Mouse (Mus musculus) MEL (cell line): Measurements from ENCODE around the gene Sh3gl2. TPM values are rescaled to one million over a fixed set of nuclear protein-coding genes. Genes with fewer than 3 reads are reported as not detected.

ENCODE experiments used
- DNase-seq: peaks from one replicate; pipeline ENCODE4 v3.0.0; 2011; ENCODE audit warnings: low read depth, low spot score
- H3K27ac ChIP-seq: 2 replicates; pipeline ENCODE4 v1.5.1; 2012; ENCODE audit warnings: low read depth, mild to moderate bottlenecking, control low read depth, low read length, moderate library complexity; ENCODE audit not compliant: control insufficient read depth
- H3K27me3 ChIP-seq, 2 experiments: fragments of 150-350 bp in 1 of 2; sonication (generic) in 1 of 2; 2 replicates each; pipeline ENCODE4 v1.6.1; 2012; ENCODE audit warnings: low read length in 2 of 2, mild to moderate bottlenecking in 2 of 2, improper control_type of control experiment in 1 of 2, moderate library complexity in 1 of 2; ENCODE audit not compliant: insufficient read depth in 2 of 2, control insufficient read depth in 1 of 2
- H3K36me3 ChIP-seq, 2 experiments: 2 replicates each; pipeline ENCODE4 v1.6.1; 2012 to 2014; ENCODE audit warnings: low read length in 2 of 2, improper control_type of control experiment in 1 of 2, inconsistent platforms in 1 of 2, mild to moderate bottlenecking in 1 of 2; ENCODE audit not compliant: insufficient read depth in 2 of 2, control insufficient read depth in 1 of 2
- H3K4me1 ChIP-seq, 2 experiments: fragments of 150-350 bp in 1 of 2; sonication (generic) in 1 of 2; 2 replicates each; pipeline ENCODE4 v1.6.1; 2012; ENCODE audit warnings: low read length in 2 of 2, improper control_type of control experiment in 1 of 2, mild to moderate bottlenecking in 1 of 2; ENCODE audit not compliant: insufficient read depth in 2 of 2, control insufficient read depth in 1 of 2
- H3K4me3 ChIP-seq, 2 experiments: fragments of 150-350 bp in 1 of 2; sonication (generic) in 1 of 2; 2 replicates each; pipeline ENCODE4 v1.5.1; 2012; ENCODE audit warnings: low read depth in 2 of 2, low read length in 2 of 2, mild to moderate bottlenecking in 2 of 2, moderate library complexity in 2 of 2, control low read depth in 1 of 2, improper control_type of control experiment in 1 of 2; ENCODE audit not compliant: control insufficient read depth in 1 of 2, insufficient read depth in 1 of 2
- H3K79me2 ChIP-seq: 2 replicates; pipeline ENCODE4 v1.6.1; 2012; ENCODE audit warnings: mild to moderate bottlenecking, low read length, moderate library complexity; ENCODE audit not compliant: control insufficient read depth, poor library complexity, insufficient read depth
- H3K9ac ChIP-seq: 2 replicates; pipeline ENCODE4 v1.6.1; 2012; ENCODE audit warnings: low read depth, mild to moderate bottlenecking, control low read depth, low read length, moderate library complexity; ENCODE audit not compliant: control insufficient read depth, poor library complexity, severe bottlenecking
- H3K9me3 ChIP-seq: fragments of 150-350 bp; sonication (generic); replicated peaks from 2 replicates; pipeline ENCODE4 v1.6.1; 2012; ENCODE audit warnings: mild to moderate bottlenecking, low read length, improper control_type of control experiment, moderate library complexity; ENCODE audit not compliant: insufficient read depth
- CHD1 ChIP-seq: IDR thresholded peaks from 2 replicates; pipeline ENCODE4 v1.6.1; 2012; ENCODE audit warnings: low read depth, mild to moderate bottlenecking, inconsistent platforms, low read length, improper control_type of control experiment
- CHD2 ChIP-seq: IDR thresholded peaks from 2 replicates; pipeline ENCODE4 v1.6.1; 2011; ENCODE audit warnings: low read length, improper control_type of control experiment
- CTCF ChIP-seq, 3 experiments: IDR thresholded peaks in 2 of 3; conservative IDR thresholded peaks in 1 of 3; 2 replicates each; pipeline ENCODE4 v1.5.1; 2011 to 2012; ENCODE audit warnings: low read length in 3 of 3, low read depth in 2 of 3, mild to moderate bottlenecking in 2 of 3, improper control_type of control experiment in 1 of 3, inconsistent platforms in 1 of 3, mixed read lengths in 1 of 3, moderate library complexity in 1 of 3; ENCODE audit not compliant: control insufficient read depth in 1 of 3, insufficient read depth in 1 of 3, poor library complexity in 1 of 3, severe bottlenecking in 1 of 3
- E2F4 ChIP-seq: IDR thresholded peaks from 2 replicates; pipeline ENCODE4 v1.6.1; 2011; ENCODE audit warnings: low read depth, low read length, improper control_type of control experiment, borderline replicate concordance
- EP300 ChIP-seq, 2 experiments: IDR thresholded peaks; 2 replicates each; pipeline ENCODE4 v1.6.1; 2011; ENCODE audit warnings: improper control_type of control experiment in 2 of 2, low read length in 2 of 2, low read depth in 1 of 2, mild to moderate bottlenecking in 1 of 2
- JUND ChIP-seq: IDR thresholded peaks from 2 replicates; pipeline ENCODE4 v1.6.1; 2011; ENCODE audit warnings: low read depth, mild to moderate bottlenecking, improper control_type of control experiment, low read length
- MEF2A ChIP-seq: IDR thresholded peaks from 2 replicates; pipeline ENCODE4 v1.6.1; 2014; ENCODE audit warnings: low read depth, mild to moderate bottlenecking, inconsistent platforms, low read length, improper control_type of control experiment; ENCODE audit not compliant: poor library complexity, insufficient replicate concordance, severe bottlenecking; ENCODE audit errors: extremely low read depth
- MXI1 ChIP-seq: IDR thresholded peaks from 2 replicates; pipeline ENCODE4 v1.6.1; 2011; ENCODE audit warnings: mild to moderate bottlenecking, low read depth, low read length, improper control_type of control experiment
- MYC ChIP-seq: IDR thresholded peaks from 2 replicates; pipeline ENCODE4 v1.6.1; 2011; ENCODE audit warnings: low read depth, mild to moderate bottlenecking, low read length, improper control_type of control experiment, moderate library complexity
- SMC3 ChIP-seq: IDR thresholded peaks from 2 replicates; pipeline ENCODE4 v1.6.1; 2011; ENCODE audit warnings: low read depth, low read length, improper control_type of control experiment
- TAL1 ChIP-seq: IDR thresholded peaks from 2 replicates; pipeline ENCODE4 v1.6.1; 2012; ENCODE audit warnings: mild to moderate bottlenecking, inconsistent platforms, low read length, moderate library complexity, mixed read lengths
- TBP ChIP-seq: IDR thresholded peaks from 2 replicates; pipeline ENCODE4 v1.8.0; 2011; ENCODE audit warnings: low read depth, low read length, improper control_type of control experiment
- UBTF ChIP-seq: IDR thresholded peaks from 2 replicates; pipeline ENCODE4 v1.6.1; 2012; ENCODE audit warnings: low read depth, mild to moderate bottlenecking, inconsistent platforms, low read length, improper control_type of control experiment, moderate library complexity, borderline replicate concordance; ENCODE audit not compliant: insufficient read depth
- polyA plus RNA-seq, 2 experiments: library from polyadenylated mRNA; stranded (reverse) in 1 of 2; unstranded in 1 of 2; fragments of >175 nt in 1 of 2; fragments of >200 nt in 1 of 2; gene quantifications; 2 replicates each; pipeline versions ENCODE4 v1.2.1 to v1.2.4; 2012; ENCODE audit warnings: low replicate concordance in 2 of 2, low read depth in 1 of 2; ENCODE audit not compliant: insufficient read length in 2 of 2, insufficient read depth in 1 of 2, missing spikeins in 1 of 2
- total RNA-seq: library from RNA; depleted of rRNA; stranded (reverse); fragments of 300-350 nt; gene quantifications from 2 replicates; pipeline ENCODE4 v1.2.3, GENCODE M21; 2012

Gene Sh3gl2
- total and polyA plus RNA-seq, 3 experiments: not detected

DNA sequence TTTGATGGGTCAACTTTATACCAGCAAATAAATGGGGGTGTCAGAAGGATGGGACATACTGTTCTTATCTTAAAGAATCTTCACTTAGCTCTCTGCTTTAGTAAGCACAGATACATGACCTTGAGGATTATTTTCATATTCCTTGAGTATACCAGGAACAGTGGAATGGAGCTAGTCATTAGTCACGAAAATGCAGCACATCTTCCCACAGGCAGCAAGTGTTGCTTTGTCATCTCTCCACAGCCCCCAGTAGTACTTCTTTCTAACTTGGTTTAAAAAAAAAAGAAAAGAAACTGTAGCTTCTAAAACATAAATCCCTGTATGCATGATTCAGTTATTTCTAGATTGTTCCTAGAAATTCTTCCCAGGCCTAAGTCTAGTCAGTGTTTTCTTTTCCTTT, 121.1 kb downstream of the Sh3gl2 start:
- Histone ChIP-seq H3K4me1 (no peaks in the 10 kb centered on the region), H3K36me3 (no peaks in the 10 kb centered on the region), H3K9ac (no peak overlapping the region), H3K4me3 (no peak overlapping the region), H3K9me3 (no peaks in the 10 kb centered on the region), H3K79me2 (no peaks in the 10 kb centered on the region), H3K27ac (no peak overlapping the region), H3K27me3 (no peaks in the 10 kb centered on the region)
- DNase-seq: no peak
- TF ChIP-seq UBTF: no peak
- no peak for TF ChIP-seq TBP
- TF ChIP-seq CTCF (IDR thresholded peaks at IDR 0.05 in 2 of 3, conservative IDR thresholded peaks at IDR 0.05 in 1 of 3; ENCODE audit: control insufficient read depth in 1 of 3, insufficient read depth in 1 of 3, low read depth in 2 of 3, low read length in 3 of 3, poor library complexity in 1 of 3, severe bottlenecking in 1 of 3): no peak
- no peak for TF ChIP-seq E2F4
- no peak for TF ChIP-seq EP300 (IDR thresholded peaks at IDR 0.05; ENCODE audit: low read depth in 1 of 2, low read length in 2 of 2)

- DNase-seq: no peak
- Histone ChIP-seq H3K9ac (no peak overlapping the region), H3K27me3 (no peaks in the 10 kb centered on the region), H3K9me3 (no peaks in the 10 kb centered on the region), H3K27ac (no peak overlapping the region), H3K36me3 (no peaks in the 10 kb centered on the region), H3K4me1 (no peaks in the 10 kb centered on the region), H3K79me2 (no peaks in the 10 kb centered on the region), H3K4me3 (no peak overlapping the region)
- TF ChIP-seq UBTF (no peak), MEF2A (no peak), MYC (no peak), JUND (no peak), EP300 (IDR thresholded peaks at IDR 0.05; ENCODE audit: low read depth in 1 of 2, low read length in 2 of 2) (no peak), CHD2 (no peak), CHD1 (no peak), E2F4 (no peak), SMC3 (no peak)
Observed at GRCm38 (mm10) chr4:85334688-85335200, 129.8 kb downstream of the Sh3gl2 start.

DNA sequence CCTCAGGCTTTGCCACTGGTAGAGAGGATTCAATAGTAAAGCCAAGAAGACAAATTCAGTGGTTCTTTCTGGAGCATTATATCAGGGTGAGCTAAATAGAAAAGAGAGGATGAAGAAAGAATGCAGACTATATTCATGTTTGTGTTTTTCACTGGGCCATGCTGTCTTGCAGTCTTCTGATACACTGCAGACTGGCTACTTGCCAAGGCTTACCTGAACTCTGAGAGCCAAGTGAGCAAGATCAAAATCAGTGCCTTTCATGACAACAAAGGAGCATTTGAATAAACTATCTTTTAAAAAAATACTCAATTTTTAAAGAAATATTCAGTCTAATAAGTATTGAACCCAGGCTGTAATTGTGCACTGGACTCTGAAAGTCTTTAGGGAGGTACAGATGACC, 131.4 kb downstream of the Sh3gl2 start:
- no peak overlapping the region for H3K9ac ChIP-seq
- no peaks in the 10 kb centered on the region for H3K9me3 ChIP-seq
- no peaks in the 10 kb centered on the region for H3K36me3 ChIP-seq
- H3K27ac ChIP-seq: no peak overlapping the region
- no peak for TF ChIP-seq MEF2A
- no peak for TF ChIP-seq TAL1
- TF ChIP-seq MXI1: no peak
- H3K4me3 ChIP-seq: no peak overlapping the region
- H3K79me2 ChIP-seq: no peaks in the 10 kb centered on the region
- H3K27me3 ChIP-seq: no peaks in the 10 kb centered on the region
- DNase-seq: no peak
- H3K4me1 ChIP-seq: no peaks in the 10 kb centered on the region
